Mouse (Mus musculus) small intestine, adult 10 weeks (tissue): ENCODE data around the gene H2al1k. TPM values are rescaled to one million over a fixed set of nuclear protein-coding genes. Genes with fewer than 3 reads are reported as not detected.

Experiments
- polyA plus RNA-seq: library from polyadenylated mRNA; stranded (reverse); fragments of 350-450 nt; fragmentation: Illumina TruSeq; extraction: RNeasy Lipid Tissue Mini Kit (QIAGEN cat#74804); gene quantifications from one replicate; pipeline ENCODE4 v1.2.3, GENCODE M21; 2014; ENCODE audit warnings: low replicate concordance

The H2al1k gene
- polyA plus RNA-seq = not detected

GRCm38 (mm10) chrX:9350327-9350726 is at the start of gene H2al1k:
H2al1k (plus strand) TSS chrX:9350627.

Other genes with a start within 250 kb of the H2al1k start
- not detected for gene 4930402K13Rik, start 246.1 kb upstream of the H2al1k start, polyA plus RNA-seq
- 0.45 TPM for gene Lancl3, start 150.7 kb upstream of the H2al1k start, polyA plus RNA-seq
- gene Gm14862, start 93.7 kb upstream of the H2al1k start, polyA plus RNA-seq = not detected
- 26.5 TPM for gene Xk, start 77.9 kb upstream of the H2al1k start, polyA plus RNA-seq
- not detected for gene H2al1m, start 66.9 kb upstream of the H2al1k start, polyA plus RNA-seq
- 28.4 TPM for gene Cybb, start 137.1 kb downstream of the H2al1k start, polyA plus RNA-seq
- gene H2al1o, start 221.8 kb downstream of the H2al1k start, polyA plus RNA-seq = not detected